Mouse (Mus musculus) ovary, postnatal 14 days (tissue): ENCODE results near the gene Naa50.
A peak's percentile ranks its signal among the peaks of the same experiment; 100 is the strongest.

Source experiments
- DNase-seq: peaks from one replicate; pipeline ENCODE4 v3.0.0; 2022; ENCODE audit warnings: low spot score

Gene Naa50

DNA sequence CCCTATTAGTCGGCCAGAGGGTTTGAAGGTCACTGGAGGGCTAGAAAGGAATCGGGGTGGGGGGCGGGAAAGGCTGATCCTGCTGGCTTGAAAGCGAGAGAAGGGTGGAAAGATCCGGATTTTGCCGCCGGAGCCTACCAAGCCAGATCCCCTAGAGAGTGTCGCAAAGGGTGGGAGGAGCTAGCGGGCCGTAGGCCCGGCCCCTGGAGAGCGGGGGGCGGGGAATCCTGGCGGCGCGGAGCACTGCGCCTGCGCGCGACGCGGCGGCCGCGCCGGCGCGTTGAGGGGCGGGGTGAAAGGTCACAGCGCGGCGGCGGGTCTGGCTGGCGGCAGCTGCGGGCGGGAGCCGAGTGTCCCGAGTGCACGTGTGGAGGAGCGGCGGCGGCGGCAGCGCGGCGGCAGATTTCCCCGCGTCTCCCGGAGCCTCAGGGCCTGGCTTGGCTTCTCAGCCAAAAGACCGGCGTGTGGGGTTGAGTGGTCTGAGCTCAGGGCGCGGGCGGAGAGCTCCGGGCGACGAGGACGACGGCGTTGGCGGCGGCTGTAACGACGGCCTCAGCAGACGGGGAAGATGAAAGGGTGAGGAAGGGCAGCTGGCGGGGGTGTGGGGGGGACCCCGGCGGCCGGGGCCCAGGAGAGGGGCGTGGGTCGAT is at the start of gene Naa50, which contains the start of gene Atp6v1a:
Gene Naa50, plus strand, starts transcription at position 295 of the 650 bp plus-strand sequence.
Gene Atp6v1a, minus strand, starts transcription at position 170 of the 650 bp plus-strand sequence.
- peak; percentile 94 for DNase-seq

DNA sequence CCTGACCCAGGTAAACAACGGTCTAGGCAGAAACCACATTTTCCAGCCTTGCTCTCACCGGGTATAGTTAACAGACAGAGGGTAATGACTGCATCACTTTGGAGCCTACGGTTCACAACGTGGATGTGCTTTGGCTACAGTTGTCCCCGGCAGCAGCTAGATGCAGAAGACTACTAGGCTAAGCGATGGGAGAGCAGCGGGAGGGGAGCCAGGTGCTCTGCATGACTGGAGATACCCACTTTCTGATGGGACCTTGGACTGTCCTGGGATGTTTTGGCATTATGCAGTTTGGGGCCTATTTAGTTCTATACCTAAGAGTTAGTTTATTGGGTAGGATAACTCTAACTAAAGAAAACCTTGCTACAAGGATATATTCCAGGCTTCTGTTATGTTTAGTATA is 40.3 kb upstream of the Naa50 start:
- no peak for DNase-seq

- DNase-seq = no peak
Measured at GRCm38 (mm10) chr16:44101181-44101710, 38.4 kb upstream of the Naa50 start.

DNA sequence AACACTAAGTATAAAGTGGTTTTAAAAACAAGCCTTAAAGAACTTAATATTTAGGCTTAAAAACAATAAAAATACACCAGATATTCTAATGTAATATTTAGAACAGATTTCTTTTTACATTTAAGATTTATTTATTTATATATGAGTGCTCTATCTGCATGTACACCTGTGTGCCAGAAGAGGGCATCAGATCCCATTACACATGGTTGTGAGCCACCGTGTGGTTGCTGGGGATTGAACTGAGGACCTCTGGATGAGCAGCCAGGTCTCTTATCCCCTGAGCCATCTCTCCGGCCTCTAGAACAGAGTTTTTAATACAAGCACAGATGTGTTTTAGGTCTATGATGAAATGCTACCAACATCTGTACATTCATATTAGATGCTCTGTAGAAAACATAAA is 36.7 kb upstream of the Naa50 start:
- DNase-seq = no peak

DNA sequence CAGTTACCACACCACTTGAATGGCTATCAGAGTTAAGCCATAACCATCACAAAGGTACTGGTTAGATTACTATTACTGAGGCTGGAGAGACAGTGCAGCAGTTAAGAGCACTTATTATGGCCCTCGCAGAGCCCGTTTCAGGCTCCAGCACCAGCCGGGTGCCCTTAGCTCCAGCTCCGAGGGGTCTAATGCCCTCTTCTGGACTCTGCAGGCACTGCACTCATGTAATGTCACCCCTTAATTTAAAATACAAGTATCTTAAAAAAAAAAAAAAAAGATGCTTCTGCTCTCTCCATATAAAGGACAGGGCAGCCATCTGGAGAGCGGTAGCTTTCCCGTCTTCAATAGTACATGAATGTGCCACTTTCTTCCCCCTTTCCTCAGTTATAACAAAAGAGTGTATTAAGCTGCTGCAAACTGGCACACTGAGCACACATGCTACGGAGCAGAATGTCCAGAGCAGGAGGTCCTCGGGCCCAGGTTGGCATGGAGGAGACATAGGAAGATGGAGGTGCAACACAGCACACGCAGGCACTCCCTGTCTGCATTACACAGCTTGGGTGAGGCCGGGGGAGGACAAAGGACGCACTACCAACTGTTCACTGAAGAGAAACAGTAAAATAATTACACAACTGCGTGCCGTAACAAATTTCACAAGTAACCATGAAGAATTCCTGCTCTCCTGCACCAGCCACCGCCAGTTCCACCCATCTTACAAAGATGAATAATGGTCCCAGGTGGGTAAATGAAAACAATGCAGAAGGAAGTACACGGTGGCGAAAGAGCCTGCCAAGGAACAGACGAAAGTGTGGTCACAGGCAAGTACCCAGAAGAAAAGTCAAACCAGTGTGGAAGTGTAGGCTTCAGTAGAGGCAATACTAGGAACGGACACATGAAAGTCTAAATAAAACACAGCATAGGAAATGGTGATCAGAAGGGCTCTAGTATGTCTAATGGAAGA is 35.5 kb upstream of the Naa50 start:
- no peak for DNase-seq

DNA sequence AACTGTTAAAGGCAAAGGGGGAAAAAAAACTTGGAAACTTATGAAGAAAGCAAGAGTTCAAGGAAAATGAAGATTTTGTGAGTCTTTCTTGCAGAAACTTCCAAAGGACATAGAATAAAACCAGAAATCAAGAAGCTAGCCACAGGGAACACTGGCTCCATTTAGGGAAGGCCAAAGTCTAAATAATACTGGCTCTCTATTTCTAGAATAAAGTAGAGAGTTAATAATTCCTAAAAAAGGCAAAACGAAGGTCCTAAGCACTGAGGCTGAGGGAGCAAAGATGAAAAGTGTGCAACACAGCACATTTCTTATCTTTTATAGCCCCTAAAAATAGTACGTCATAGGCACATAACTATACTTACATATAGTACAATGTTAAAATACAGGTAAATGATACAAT is 34.4 kb upstream of the Naa50 start:
- DNase-seq = no peak

- DNase-seq = no peak
Measured at GRCm38 (mm10) chr16:44109002-44109401, 30.6 kb upstream of the Naa50 start.

GRCm38 (mm10) chr16:44119753-44120501 is 19.7 kb upstream of the Naa50 start:
- no peak for DNase-seq

DNA sequence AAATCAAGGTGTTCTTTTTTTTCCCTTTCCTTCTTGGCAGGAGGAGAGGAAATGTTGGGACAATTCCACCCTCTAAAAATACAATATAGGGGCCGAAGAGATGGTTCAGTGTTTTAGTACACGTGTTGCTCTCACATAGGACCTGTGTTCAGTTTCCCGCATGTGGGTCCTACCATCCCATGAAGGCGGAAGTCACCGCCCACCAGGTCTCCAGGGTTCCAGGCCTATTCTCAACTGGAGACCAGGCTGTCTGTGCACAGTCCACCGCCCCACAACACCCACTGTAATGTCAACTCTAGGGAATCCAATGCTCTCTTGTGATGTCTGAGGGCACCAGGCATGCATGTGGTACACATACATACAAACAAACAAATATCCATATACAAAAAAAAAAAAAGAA is 17.5 kb upstream of the Naa50 start:
- DNase-seq = no peak

DNA sequence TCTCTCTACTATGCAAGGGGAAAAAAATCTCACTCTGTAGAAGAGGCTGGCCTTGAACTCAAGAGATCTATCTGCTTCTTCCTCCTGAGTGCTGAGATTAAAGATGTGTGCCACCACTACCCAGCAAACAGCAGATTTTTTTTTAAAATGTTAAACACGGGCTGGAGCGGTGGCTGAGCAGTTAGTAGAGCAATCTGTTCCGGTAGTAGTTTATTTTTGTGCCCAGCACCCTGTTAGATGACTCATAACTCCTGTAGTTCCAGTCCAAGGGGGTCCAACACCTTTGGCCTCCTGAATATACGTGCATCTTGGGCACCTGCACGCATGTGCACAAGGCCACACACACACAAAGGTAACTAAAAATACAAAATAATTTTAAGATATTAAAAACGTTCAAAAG is 17.1 kb upstream of the Naa50 start:
- DNase-seq = no peak

DNA sequence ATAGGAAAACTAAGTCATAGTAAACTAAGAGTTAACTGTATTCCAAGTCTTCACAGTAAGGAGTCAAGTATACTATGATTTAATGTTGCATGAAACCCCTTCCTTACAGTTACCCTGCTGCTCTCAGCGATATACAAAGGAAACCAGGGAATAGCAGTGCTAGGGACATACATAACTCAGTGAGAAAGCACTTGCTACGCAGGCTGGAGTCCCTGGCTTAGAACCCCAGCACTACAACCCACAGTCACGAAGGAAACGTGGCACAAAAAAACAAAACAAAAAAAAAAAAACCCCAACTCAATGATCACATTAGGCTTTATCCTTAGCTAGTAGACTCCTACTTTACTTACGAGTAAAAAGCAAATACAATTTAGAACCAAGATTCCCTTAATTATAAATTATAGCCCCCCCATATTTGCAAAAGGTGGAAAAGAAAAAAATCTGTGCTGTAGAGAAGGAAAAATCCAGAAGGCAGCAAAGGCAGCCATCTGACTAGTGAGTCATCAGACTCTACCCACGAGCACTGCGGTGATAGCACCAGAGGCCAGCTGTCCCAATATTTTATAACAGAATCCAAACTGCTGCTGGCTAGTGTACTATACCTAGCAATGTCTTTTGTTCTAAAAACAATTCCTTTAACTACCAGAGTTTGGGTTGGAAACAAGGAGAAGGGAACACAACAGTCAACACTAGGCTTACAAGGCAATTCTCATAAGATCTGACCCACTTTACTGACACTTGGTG is 16.5 kb upstream of the Naa50 start:
- no peak for DNase-seq

DNA sequence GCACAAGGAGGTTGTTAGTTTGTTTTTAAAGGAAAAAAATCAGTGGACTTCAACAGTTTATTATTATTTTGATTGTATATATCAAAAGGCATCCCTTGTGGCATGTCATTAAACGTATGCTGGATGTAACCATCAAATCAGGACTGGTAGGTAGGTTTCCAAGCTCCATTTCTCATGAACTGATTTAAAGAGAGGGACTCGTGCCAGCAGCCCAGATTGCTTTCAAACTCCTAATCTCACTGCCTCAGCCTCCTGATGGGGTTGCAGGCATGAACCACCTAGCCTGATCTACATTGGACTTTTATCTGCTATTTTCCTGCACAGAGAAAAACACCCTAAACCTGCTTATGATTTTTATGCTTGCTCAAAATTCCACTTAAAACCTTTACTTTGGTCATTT is 15.8 kb upstream of the Naa50 start:
- no peak for DNase-seq

GRCm38 (mm10) chr16:44124713-44125112 is 14.9 kb upstream of the Naa50 start:
- DNase-seq = no peak

GRCm38 (mm10) chr16:44125436-44125835 is 14.2 kb upstream of the Naa50 start:
- DNase-seq = no peak

- DNase-seq = no peak
Measured at GRCm38 (mm10) chr16:44126437-44126836, 13.2 kb upstream of the Naa50 start.

DNA sequence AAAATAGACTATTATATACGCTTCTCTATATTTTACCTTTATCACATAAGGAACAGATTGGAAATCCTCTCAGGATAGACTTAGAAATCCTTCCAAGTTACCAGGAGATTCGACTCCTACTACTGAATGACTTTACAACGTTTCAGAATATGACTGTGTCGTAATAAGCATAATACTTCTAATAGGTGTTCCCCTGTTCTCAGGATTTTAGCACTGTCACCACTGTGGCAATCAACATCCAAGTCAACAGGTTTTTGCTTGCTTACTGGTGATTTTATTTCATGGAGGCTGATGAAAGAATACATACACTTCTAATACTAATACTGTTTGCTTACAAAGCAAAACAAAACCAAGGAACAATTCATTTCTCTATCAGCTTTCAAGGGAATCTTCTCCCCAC is 7.3 kb upstream of the Naa50 start:
- DNase-seq = no peak

DNA sequence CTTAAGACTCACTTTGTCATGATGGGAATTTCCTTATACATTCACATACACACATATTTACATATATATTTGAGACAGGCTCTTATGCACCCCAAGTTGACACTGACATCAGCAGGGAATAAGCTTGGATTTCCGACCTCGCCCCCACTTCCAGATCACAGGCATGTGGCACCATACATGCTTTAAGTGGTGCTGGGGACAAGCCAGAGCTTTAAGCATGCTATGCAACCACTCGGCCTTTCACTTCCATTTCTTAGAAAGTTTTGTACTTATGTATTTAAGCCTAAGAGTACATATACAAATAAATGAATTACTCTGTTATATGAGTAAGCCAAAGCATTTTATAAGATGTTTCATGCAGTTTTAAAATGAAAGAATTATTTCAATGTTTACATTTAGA is 6.4 kb upstream of the Naa50 start:
- DNase-seq = no peak

DNA sequence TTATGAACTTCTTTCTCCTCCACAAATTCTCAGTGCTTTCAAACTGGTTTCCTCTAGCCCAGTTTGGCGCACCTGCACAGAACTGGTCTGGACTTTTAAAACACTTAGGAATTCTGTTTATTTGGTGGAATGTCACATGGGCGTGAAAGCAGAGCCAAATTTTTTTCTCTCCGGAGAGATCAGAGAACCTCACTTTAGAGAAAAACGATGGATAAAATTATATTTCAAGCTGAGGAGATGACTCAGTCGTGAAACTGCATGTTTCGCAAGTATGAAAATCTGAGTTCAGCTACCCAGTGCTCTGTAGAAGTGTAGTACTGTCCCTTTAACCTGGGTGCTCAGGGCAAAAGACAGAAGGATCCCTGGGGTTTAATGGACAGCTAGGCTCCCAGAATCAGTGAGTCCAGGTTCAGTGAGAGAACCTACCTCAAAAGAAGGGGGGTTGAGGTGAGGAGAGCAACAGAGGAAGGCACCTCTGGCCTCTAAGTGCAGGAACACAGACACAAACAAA is 3.1 kb upstream of the Naa50 start:
- DNase-seq = no peak

DNA sequence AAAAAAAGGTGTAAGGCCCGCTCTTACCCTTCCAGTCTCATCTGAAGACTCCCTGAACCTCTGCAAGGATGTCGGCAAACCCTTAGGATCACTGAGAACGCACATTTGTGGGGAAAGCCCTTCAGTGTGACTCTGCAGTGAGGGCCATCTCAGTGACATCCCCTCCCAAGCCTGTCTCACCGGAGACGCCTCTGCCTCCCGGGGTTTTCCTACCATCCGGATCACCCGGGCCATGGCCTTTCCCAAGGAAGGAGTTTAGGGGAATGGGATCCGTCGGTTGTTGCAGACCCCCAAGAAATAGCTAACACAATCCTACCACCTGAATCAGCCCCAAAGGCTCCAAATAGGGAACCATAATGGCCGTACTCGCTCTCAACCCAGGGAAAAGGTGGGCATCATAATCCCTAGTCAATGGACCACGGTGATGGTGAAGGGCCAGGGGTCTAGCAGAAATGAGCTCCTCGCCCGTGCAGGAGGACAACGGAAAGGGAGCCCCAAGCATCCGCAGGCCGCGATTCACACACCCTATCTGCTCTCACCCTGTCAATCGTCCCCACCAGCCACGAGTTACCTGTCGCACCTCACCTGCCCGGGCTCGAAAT is 1.2 kb upstream of the Naa50 start:
- DNase-seq = no peak

GRCm38 (mm10) chr16:44138979-44139535 is 573 bp upstream of the Naa50 start:
- DNase-seq = peak; percentile 75
